Mouse (Mus musculus): ENCODE measurements around the gene Etaa1. TPM values are rescaled to one million over a fixed set of nuclear protein-coding genes. Genes with fewer than 3 reads are reported as not detected.

The Etaa1 gene
- polyA plus RNA-seq (2014; fragmentation: Nextera tagmentation; extraction: Ambion mirVana), result 19.0 and 19.5 TPM in 2 replicates

DNA sequence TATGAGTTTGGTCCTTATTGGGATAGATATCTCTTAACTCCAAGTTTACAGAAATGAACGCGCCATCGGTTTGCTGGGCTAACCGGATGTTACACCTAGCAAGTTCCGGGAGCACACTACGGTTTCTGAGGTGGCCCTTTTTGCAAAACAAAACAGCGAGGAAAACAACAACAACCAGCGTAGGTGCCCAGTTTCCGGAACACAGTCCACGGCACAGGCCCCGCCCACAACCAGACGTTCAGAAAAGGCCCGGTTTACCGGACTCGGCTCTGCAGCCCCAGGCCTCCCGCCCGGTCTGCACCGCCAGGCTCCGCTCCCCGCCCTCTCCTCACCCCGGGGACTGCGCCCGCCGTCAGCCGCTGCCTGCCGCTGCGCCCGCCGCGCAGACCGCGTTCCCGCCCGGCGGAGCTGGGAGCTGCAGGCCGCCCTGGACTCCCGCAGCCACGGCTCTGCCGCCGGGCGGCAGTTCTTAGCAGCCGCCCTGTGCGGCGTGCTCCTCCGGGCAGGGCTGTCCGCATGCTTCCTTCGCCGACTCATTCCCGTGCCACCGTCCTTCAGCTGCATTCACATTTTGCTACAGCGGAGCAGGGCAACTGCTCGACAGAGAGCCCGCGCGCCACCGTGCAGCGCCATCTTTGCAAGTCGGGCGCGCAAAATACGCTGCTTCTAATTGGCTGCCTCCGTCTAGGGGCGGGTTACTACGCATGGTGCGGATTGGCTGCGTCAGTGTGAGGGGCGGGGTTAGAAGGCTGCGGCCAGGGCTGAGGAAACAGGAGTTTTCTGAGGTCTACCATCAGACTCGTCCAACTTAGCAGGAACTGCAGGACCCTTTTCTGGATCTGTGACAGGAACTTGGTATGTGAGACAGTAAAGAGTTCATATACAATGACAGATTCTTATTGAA lies at the start of gene Etaa1:
Gene Etaa1 (minus strand): TSS at position 645 of the 904 bp plus-strand sequence.
- Histone ChIP-seq H3K36me3 (ENCODE audit: control insufficient read depth, insufficient read depth, low read length) (peaks cover 2% of the 10 kb centered on the region; the same call in 1 of the 2 replicates), H3K4me1 (replicated peaks; ENCODE audit: control insufficient read depth, insufficient read depth, low read length) (no peaks in the 10 kb centered on the region), H3K27ac (ENCODE audit: low read depth, low read length) (peak within 1 kb of the TSS; percentile 95), H3K9me3 (ENCODE audit: control insufficient read depth, low read length) (no peaks in the 10 kb centered on the region), H3K4me2 (replicated peaks; ENCODE audit: low read depth, low read length) (peak within 1 kb of the TSS; percentile 55), H3K9ac (ENCODE audit: low read depth, low read length) (peak within 1 kb of the TSS; percentile 90), H3K27me3 (ENCODE audit: control insufficient read depth, insufficient read depth, low read length) (no peaks in the 10 kb centered on the region), H3K4me3 (ENCODE audit: low read depth, low read length) (peak within 1 kb of the TSS; percentile 98)
- ATAC-seq (ENCODE audit: low FRiP score) (peak; percentile 100), DNase-seq (ENCODE audit: low spot score) (peak; percentile 94)
- under 1% methylated on average over 61 of the region's 69 CpGs for WGBS

GRCm38 (mm10) chr11:17994151-17994550 lies 40.5 kb upstream of the Etaa1 start:
- no peaks in the 10 kb centered on the region for H3K4me1 ChIP-seq (replicated peaks; ENCODE audit: control insufficient read depth, insufficient read depth, low read length)
- H3K4me2 ChIP-seq (replicated peaks; ENCODE audit: low read depth, low read length), result no peak overlapping the region
- WGBS, result 89% methylated on average over 3 of the region's 3 CpGs
- no peaks in the 10 kb centered on the region for H3K9me3 ChIP-seq (ENCODE audit: control insufficient read depth, low read length)
- no peak overlapping the region for H3K27ac ChIP-seq (ENCODE audit: low read depth, low read length)
- H3K27me3 ChIP-seq (ENCODE audit: control insufficient read depth, insufficient read depth, low read length), result no peaks in the 10 kb centered on the region
- no peak overlapping the region for H3K4me3 ChIP-seq (ENCODE audit: low read depth, low read length)
- ATAC-seq (ENCODE audit: low FRiP score) (no peak), DNase-seq (ENCODE audit: low spot score) (no peak)
- no peak overlapping the region for H3K9ac ChIP-seq (ENCODE audit: low read depth, low read length)
- no peaks in the 10 kb centered on the region for H3K36me3 ChIP-seq (ENCODE audit: control insufficient read depth, insufficient read depth, low read length)

GRCm38 (mm10) chr11:17992311-17992710 lies 38.6 kb upstream of the Etaa1 start:
- H3K9ac ChIP-seq (ENCODE audit: low read depth, low read length), result no peak overlapping the region
- no peaks in the 10 kb centered on the region for H3K9me3 ChIP-seq (ENCODE audit: control insufficient read depth, low read length)
- ATAC-seq (ENCODE audit: low FRiP score) (no peak), DNase-seq (ENCODE audit: low spot score) (no peak)
- H3K27me3 ChIP-seq (ENCODE audit: control insufficient read depth, insufficient read depth, low read length), result no peaks in the 10 kb centered on the region
- no peak overlapping the region for H3K4me2 ChIP-seq (replicated peaks; ENCODE audit: low read depth, low read length)
- 93% methylated on average over 9 of the region's 9 CpGs for WGBS
- H3K27ac ChIP-seq (ENCODE audit: low read depth, low read length), result no peak overlapping the region
- no peak overlapping the region for H3K4me3 ChIP-seq (ENCODE audit: low read depth, low read length)
- H3K4me1 ChIP-seq (replicated peaks; ENCODE audit: control insufficient read depth, insufficient read depth, low read length), result no peaks in the 10 kb centered on the region
- H3K36me3 ChIP-seq (ENCODE audit: control insufficient read depth, insufficient read depth, low read length), result no peaks in the 10 kb centered on the region

DNA sequence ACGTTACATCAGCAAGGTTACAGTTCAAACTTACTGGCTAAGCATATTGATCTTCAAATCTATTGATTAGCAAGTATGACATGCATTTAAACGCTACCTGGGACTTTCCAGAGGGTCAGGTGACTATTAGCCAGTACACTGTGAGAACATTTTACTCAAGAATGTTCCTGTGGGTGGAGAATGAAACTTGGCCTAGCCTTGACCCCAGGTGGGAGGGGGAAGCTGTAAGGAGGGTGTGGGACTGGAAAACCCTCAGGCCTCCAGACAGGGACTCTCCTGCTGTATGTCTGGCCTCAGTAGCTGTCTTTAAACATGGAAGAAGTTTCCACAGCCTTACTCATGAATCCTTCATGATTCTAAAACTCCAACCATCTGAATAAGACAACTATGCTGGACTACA lies 29.7 kb upstream of the Etaa1 start:
- Histone ChIP-seq H3K27me3 (ENCODE audit: control insufficient read depth, insufficient read depth, low read length) (no peaks in the 10 kb centered on the region), H3K4me1 (replicated peaks; ENCODE audit: control insufficient read depth, insufficient read depth, low read length) (no peaks in the 10 kb centered on the region), H3K9ac (ENCODE audit: low read depth, low read length) (no peak overlapping the region), H3K9me3 (ENCODE audit: control insufficient read depth, low read length) (no peaks in the 10 kb centered on the region), H3K36me3 (ENCODE audit: control insufficient read depth, insufficient read depth, low read length) (no peaks in the 10 kb centered on the region), H3K4me3 (ENCODE audit: low read depth, low read length) (no peak overlapping the region), H3K27ac (ENCODE audit: low read depth, low read length) (no peak overlapping the region), H3K4me2 (replicated peaks; ENCODE audit: low read depth, low read length) (no peak overlapping the region)
- WGBS, result 87% methylated on average over 2 of the region's 2 CpGs
- ATAC-seq (ENCODE audit: low FRiP score) (no peak), DNase-seq (ENCODE audit: low spot score) (no peak)

DNA sequence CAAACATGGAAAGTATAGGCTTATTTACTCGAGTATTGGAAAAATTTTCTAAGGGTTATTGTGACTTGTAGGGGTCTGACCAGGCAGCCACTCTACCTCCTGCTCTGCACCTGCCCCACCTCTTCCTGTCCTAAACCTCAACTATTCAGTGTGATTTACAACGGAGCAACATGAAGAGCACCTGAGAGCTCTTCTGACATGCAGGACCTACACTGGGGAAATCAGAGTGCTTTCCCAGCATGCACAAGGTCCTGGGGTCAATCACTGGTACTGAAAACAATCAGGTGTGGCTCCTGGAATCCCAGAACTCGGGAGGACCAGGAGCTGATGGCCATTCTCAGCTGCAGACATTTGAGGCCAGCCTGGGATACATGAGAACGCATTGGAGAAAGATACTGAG lies 27.6 kb upstream of the Etaa1 start:
- Histone ChIP-seq H3K4me1 (replicated peaks; ENCODE audit: control insufficient read depth, insufficient read depth, low read length) (no peaks in the 10 kb centered on the region), H3K4me2 (replicated peaks; ENCODE audit: low read depth, low read length) (no peak overlapping the region), H3K9ac (ENCODE audit: low read depth, low read length) (no peak overlapping the region), H3K4me3 (ENCODE audit: low read depth, low read length) (no peak overlapping the region), H3K36me3 (ENCODE audit: control insufficient read depth, insufficient read depth, low read length) (no peaks in the 10 kb centered on the region), H3K9me3 (ENCODE audit: control insufficient read depth, low read length) (no peaks in the 10 kb centered on the region), H3K27me3 (ENCODE audit: control insufficient read depth, insufficient read depth, low read length) (no peaks in the 10 kb centered on the region), H3K27ac (ENCODE audit: low read depth, low read length) (no peak overlapping the region)
- ATAC-seq (ENCODE audit: low FRiP score), result no peak
- DNase-seq (ENCODE audit: low spot score), result no peak
- 80% methylated on average over 4 of the region's 4 CpGs for WGBS

GRCm38 (mm10) chr11:17975581-17975980 lies 21.9 kb upstream of the Etaa1 start:
- 82% methylated on average over 3 of the region's 3 CpGs for WGBS
- Histone ChIP-seq H3K4me1 (replicated peaks; ENCODE audit: control insufficient read depth, insufficient read depth, low read length) (no peaks in the 10 kb centered on the region), H3K4me3 (ENCODE audit: low read depth, low read length) (no peak overlapping the region), H3K27me3 (ENCODE audit: control insufficient read depth, insufficient read depth, low read length) (no peaks in the 10 kb centered on the region), H3K9ac (ENCODE audit: low read depth, low read length) (no peak overlapping the region), H3K27ac (ENCODE audit: low read depth, low read length) (no peak overlapping the region), H3K9me3 (ENCODE audit: control insufficient read depth, low read length) (no peaks in the 10 kb centered on the region), H3K4me2 (replicated peaks; ENCODE audit: low read depth, low read length) (no peak overlapping the region), H3K36me3 (ENCODE audit: control insufficient read depth, insufficient read depth, low read length) (no peaks in the 10 kb centered on the region)
- DNase-seq (ENCODE audit: low spot score) (no peak), ATAC-seq (ENCODE audit: low FRiP score) (no peak)

GRCm38 (mm10) chr11:17952791-17953190 lies 884 bp downstream of the Etaa1 start:
- Histone ChIP-seq H3K4me2 (replicated peaks; ENCODE audit: low read depth, low read length) (peak overlapping the region; percentile 55), H3K27ac (ENCODE audit: low read depth, low read length) (no peak overlapping the region), H3K4me1 (replicated peaks; ENCODE audit: control insufficient read depth, insufficient read depth, low read length) (no peaks in the 10 kb centered on the region), H3K9ac (ENCODE audit: low read depth, low read length) (peak overlapping the region; percentile 90), H3K27me3 (ENCODE audit: control insufficient read depth, insufficient read depth, low read length) (no peaks in the 10 kb centered on the region), H3K9me3 (ENCODE audit: control insufficient read depth, low read length) (no peaks in the 10 kb centered on the region), H3K36me3 (ENCODE audit: control insufficient read depth, insufficient read depth, low read length) (peaks cover 3% of the 10 kb centered on the region; the same call in 1 of the 2 replicates), H3K4me3 (ENCODE audit: low read depth, low read length) (peak overlapping the region; percentile 98)
- DNase-seq (ENCODE audit: low spot score) (no peak), ATAC-seq (ENCODE audit: low FRiP score) (no peak)
- WGBS, result 3% methylated on average over 3 of the region's 3 CpGs

DNA sequence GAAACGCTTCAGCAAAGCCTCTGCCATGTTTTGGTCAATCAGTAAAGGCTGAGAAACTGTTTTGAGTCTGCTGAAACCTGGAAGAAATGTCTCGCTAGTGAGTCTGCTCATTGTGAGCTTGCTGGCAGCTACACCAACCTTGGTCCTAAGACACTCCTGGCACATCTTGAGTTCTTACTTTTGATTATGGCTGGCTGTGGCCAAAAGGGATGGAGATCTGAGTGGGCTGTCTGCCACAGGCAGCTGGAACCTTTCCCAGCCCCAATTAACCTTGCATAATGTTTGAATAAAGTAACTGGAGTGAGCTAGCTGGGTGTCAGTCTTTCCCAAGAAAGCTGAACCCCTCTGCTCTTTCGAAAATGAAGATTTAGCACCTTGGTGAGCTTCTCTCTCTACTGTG lies 2.3 kb downstream of the Etaa1 start:
- 96% methylated on average over 3 of the region's 3 CpGs for WGBS
- no peak for DNase-seq (ENCODE audit: low spot score)
- no peak overlapping the region for H3K4me2 ChIP-seq (replicated peaks; ENCODE audit: low read depth, low read length)
- H3K9ac ChIP-seq (ENCODE audit: low read depth, low read length), result no peak overlapping the region
- H3K27ac ChIP-seq (ENCODE audit: low read depth, low read length), result no peak overlapping the region
- no peaks in the 10 kb centered on the region for H3K27me3 ChIP-seq (ENCODE audit: control insufficient read depth, insufficient read depth, low read length)
- no peaks in the 10 kb centered on the region for H3K4me1 ChIP-seq (replicated peaks; ENCODE audit: control insufficient read depth, insufficient read depth, low read length)
- no peak for ATAC-seq (ENCODE audit: low FRiP score)
- H3K36me3 ChIP-seq (ENCODE audit: control insufficient read depth, insufficient read depth, low read length), result peaks cover 5% of the 10 kb centered on the region; the same call in 1 of the 2 replicates
- no peak overlapping the region for H3K4me3 ChIP-seq (ENCODE audit: low read depth, low read length)
- no peaks in the 10 kb centered on the region for H3K9me3 ChIP-seq (ENCODE audit: control insufficient read depth, low read length)

- H3K4me2 ChIP-seq (replicated peaks; ENCODE audit: low read depth, low read length), result no peak overlapping the region
- no peak overlapping the region for H3K4me3 ChIP-seq (ENCODE audit: low read depth, low read length)
- DNase-seq (ENCODE audit: low spot score) (no peak), ATAC-seq (ENCODE audit: low FRiP score) (no peak)
- no peak overlapping the region for H3K9ac ChIP-seq (ENCODE audit: low read depth, low read length)
- WGBS, result 97% methylated on average over 1 of the region's 1 CpGs
- H3K36me3 ChIP-seq (ENCODE audit: control insufficient read depth, insufficient read depth, low read length), result no peaks in the 10 kb centered on the region
- H3K27me3 ChIP-seq (ENCODE audit: control insufficient read depth, insufficient read depth, low read length), result no peaks in the 10 kb centered on the region
- H3K4me1 ChIP-seq (replicated peaks; ENCODE audit: control insufficient read depth, insufficient read depth, low read length), result no peaks in the 10 kb centered on the region
- H3K9me3 ChIP-seq (ENCODE audit: control insufficient read depth, low read length), result no peaks in the 10 kb centered on the region
- H3K27ac ChIP-seq (ENCODE audit: low read depth, low read length), result no peak overlapping the region
Observed at GRCm38 (mm10) chr11:17939168-17939567, 14.5 kb downstream of the Etaa1 start.

All from hindbrain, embryonic 11.5 days (tissue).